Mouse (Mus musculus) embryonic stem cell, embryonic (primary cell): Measurements from ENCODE around the gene March9.
"Not testable (repeated sequence)": the region's sequence is repeated elsewhere in the genome, so short reads cannot be mapped to it uniquely, and the experiment has no call there.

Experiments
- CTCF ChIA-PET, 4 experiments: fragments of 300-600 bp in 2 of 4; fragments of 350-600 bp in 2 of 4; sonication (Branson Sonifier 250); formaldehyde crosslinking; loops; one replicate each; lab custom pipeline; 2022; ENCODE audit warnings: inconsistent platforms in 2 of 4; lab: Charles Lee
- POLR2A ChIA-PET, 4 experiments: fragments of 300-600 bp in 2 of 4; fragments of 350-600 bp in 2 of 4; sonication (Branson Sonifier 250); formaldehyde crosslinking; loops; one replicate each; lab custom pipeline; 2022; ENCODE audit warnings: antibody characterized with exemption in 4 of 4, inconsistent platforms in 1 of 4; lab: Charles Lee

Gene March9

GRCm38 (mm10) chr10:127072969-127073368 lies 13.0 kb upstream of the March9 start:
- POLR2A ChIA-PET = interaction anchor here in 3 of 4 experiments (0.6 to 1.6 kb wide), 5 partner anchors 8 to 261 kb away, joined by 3 to 6 read pairs (median 3); partner anchors contain the start of gene Cdk4 (in 2 of the 3)
- CTCF ChIA-PET = interaction anchor here in 1 of 4 experiments (0.6 kb wide), 1 partner anchor 11 kb away, joined by 3 read pairs; no protein-coding TSS in a partner anchor

- POLR2A ChIA-PET = interaction anchor here in 2 of 4 experiments (0.7 to 4.0 kb wide), 6 partner anchors 7 to 49 kb away, joined by 3 to 24 read pairs (median 5); partner anchors contain the start of genes Cdk4 (in 1 of the 2) and Os9 (in 1 of the 2)
- CTCF ChIA-PET = not testable (repeated sequence)
These were observed 12.3 kb upstream of the March9 start for GRCm38 (mm10) chr10:127072270-127072669.

- POLR2A ChIA-PET = interaction anchor here in 3 of 4 experiments (0.7 to 4.0 kb wide), 11 partner anchors 8 to 94 kb away, joined by 3 to 24 read pairs (median 5); partner anchors contain the start of genes B4galnt1 (in 1 of the 3), Cdk4 (in 1 of the 3) and Os9 (in 1 of the 3)
- CTCF ChIA-PET = no interaction called here
These were observed 11.2 kb upstream of the March9 start for GRCm38 (mm10) chr10:127071203-127071602.

- CTCF ChIA-PET = interaction anchor here in 3 of 4 experiments (0.5 to 0.6 kb wide), 3 partner anchors 128 to 322 kb away, joined by 3 to 7 read pairs (median 5); no protein-coding TSS in a partner anchor
- POLR2A ChIA-PET = interaction anchor here in 3 of 4 experiments (0.6 to 4.0 kb wide), 28 partner anchors 8 to 299 kb away, joined by 3 to 24 read pairs (median 4); partner anchors contain the start of genes Os9 (in 2 of the 3), B4galnt1 (in 1 of the 3), Cyp27b1 (in 1 of the 3) and March9 (in 1 of the 3)
These were observed 10.5 kb upstream of the March9 start, which contains the start of gene Tspan31 for GRCm38 (mm10) chr10:127070190-127071121. Tspan31 (minus strand) TSS chr10:127070264.

GRCm38 (mm10) chr10:127069281-127070189 lies 9.6 kb upstream of the March9 start:
- CTCF ChIA-PET = interaction anchor here in 3 of 4 experiments (0.5 to 0.6 kb wide), 4 partner anchors 127 to 323 kb away, joined by 3 to 7 read pairs (median 4); no protein-coding TSS in a partner anchor
- POLR2A ChIA-PET = interaction anchor here in 3 of 4 experiments (0.6 to 4.0 kb wide), 30 partner anchors 9 to 300 kb away, joined by 3 to 24 read pairs (median 3); partner anchors contain the start of genes Os9 (in 2 of the 3), B4galnt1 (in 1 of the 3), Cyp27b1 (in 1 of the 3) and March9 (in 1 of the 3)

GRCm38 (mm10) chr10:127068360-127069038 lies 8.5 kb upstream of the March9 start:
- ChIA-PET POLR2A (interaction anchor here in 3 of 4 experiments (0.6 to 4.0 kb wide), 13 partner anchors 8 to 283 kb away, joined by 3 to 24 read pairs (median 3); partner anchors contain the start of gene Cyp27b1 (in 1 of the 3)), CTCF (no interaction called here)

- ChIA-PET POLR2A (interaction anchor here in 3 of 4 experiments (0.6 to 2.6 kb wide), 19 partner anchors 8 to 415 kb away, joined by 3 to 10 read pairs (median 3); partner anchors contain the start of genes Eef1akmt3 (in 1 of the 3), Mettl1 (in 1 of the 3) and Os9 (in 1 of the 3)), CTCF (interaction anchor here in 3 of 4 experiments (0.5 to 0.9 kb wide), 4 partner anchors 9 to 318 kb away, joined by 3 to 5 read pairs (median 3); partner anchors contain the start of gene Agap2 (in 1 of the 3))
These were observed 6.6 kb upstream of the March9 start for GRCm38 (mm10) chr10:127066519-127067018.

GRCm38 (mm10) chr10:127065981-127066380 lies 6.0 kb upstream of the March9 start:
- CTCF ChIA-PET = interaction anchor here in 2 of 4 experiments (0.5 to 0.7 kb wide), 2 partner anchors 9 to 109 kb away, joined by 3 to 5 read pairs; partner anchors contain the start of gene Agap2 (in 1 of the 2)

GRCm38 (mm10) chr10:127063913-127064870 lies 4.2 kb upstream of the March9 start:
- POLR2A ChIA-PET = interaction anchor here (0.6 to 3.9 kb wide), 50 partner anchors 8 to 1698 kb away, joined by 3 to 25 read pairs (median 4); partner anchors contain the start of genes Agap2 (in 3 of the 4), Eef1akmt3 (in 3 of the 4), Cyp27b1 (in 2 of the 4) and Mettl1 (in 2 of the 4)
- CTCF ChIA-PET = interaction anchor here in 3 of 4 experiments (0.6 to 1.3 kb wide), 10 partner anchors 11 to 667 kb away, joined by 3 to 9 read pairs (median 4); partner anchors contain the start of genes Agap2 (in 1 of the 3) and B4galnt1 (in 1 of the 3)

More at GRCm38 (mm10) chr10:127065981-127066380, 6.0 kb upstream of the March9 start:
- POLR2A ChIA-PET = interaction anchor here in 2 of 4 experiments (0.8 to 2.6 kb wide), 12 partner anchors 8 to 272 kb away, joined by 3 to 10 read pairs (median 3); partner anchors contain the start of genes Eef1akmt3 (in 1 of the 2), Mettl1 (in 1 of the 2) and Os9 (in 1 of the 2)

- ChIA-PET CTCF (interaction anchor here in 3 of 4 experiments (0.5 to 1.3 kb wide), 12 partner anchors 12 to 666 kb away, joined by 3 to 9 read pairs (median 4); partner anchors contain the start of genes Agap2 (in 1 of the 3), B4galnt1 (in 1 of the 3), Eef1akmt3 (in 1 of the 3) and Mettl1 (in 1 of the 3)), POLR2A (interaction anchor here (0.6 to 3.9 kb wide), 45 partner anchors 9 to 1699 kb away, joined by 3 to 25 read pairs (median 4); partner anchors contain the start of genes Agap2 (in 3 of the 4), Cyp27b1 (in 3 of the 4), Eef1akmt3 (in 3 of the 4) and Mettl1 (in 2 of the 4))
These were observed 3.4 kb upstream of the March9 start, which contains the start of gene Cdk4 for GRCm38 (mm10) chr10:127063239-127063872. Cdk4 (plus strand) TSS chr10:127063534.

- ChIA-PET CTCF (interaction anchor here in 2 of 4 experiments (0.7 to 1.3 kb wide), 6 partner anchors 21 to 277 kb away, joined by 3 to 4 read pairs (median 3); partner anchors contain the start of genes Eef1akmt3 (in 1 of the 2) and Mettl1 (in 1 of the 2)), POLR2A (interaction anchor here in 3 of 4 experiments (0.7 to 3.9 kb wide), 22 partner anchors 12 to 277 kb away, joined by 3 to 25 read pairs (median 6); partner anchors contain the start of genes Agap2 (in 3 of the 3), Eef1akmt3 (in 3 of the 3), Mettl1 (in 3 of the 3) and Cyp27b1 (in 1 of the 3))
These were observed 2.5 kb upstream of the March9 start for GRCm38 (mm10) chr10:127062503-127062902.

- ChIA-PET POLR2A (interaction anchor here in 3 of 4 experiments (0.6 to 3.9 kb wide), 8 partner anchors 13 to 228 kb away, joined by 3 to 25 read pairs (median 6); partner anchors contain the start of genes Agap2 (in 1 of the 3), Eef1akmt3 (in 1 of the 3) and Mettl1 (in 1 of the 3)), CTCF (interaction anchor here in 1 of 4 experiments (0.7 kb wide), 1 partner anchor 154 kb away, joined by 3 read pairs; no protein-coding TSS in a partner anchor)
These were observed 2.1 kb upstream of the March9 start for GRCm38 (mm10) chr10:127062101-127062500.

GRCm38 (mm10) chr10:127061513-127061912 lies 1.5 kb upstream of the March9 start:
- ChIA-PET CTCF (no interaction called here), POLR2A (interaction anchor here in 3 of 4 experiments (0.5 to 3.9 kb wide), 11 partner anchors 11 to 229 kb away, joined by 3 to 25 read pairs (median 3); partner anchors contain the start of genes Eef1akmt3 (in 1 of the 3) and Mettl1 (in 1 of the 3))
